Mouse (Mus musculus): ENCODE measurements around the gene Gfap. TPM values are rescaled to one million over a fixed set of nuclear protein-coding genes. Genes with fewer than 3 reads are reported as not detected.

Gfap gene
- polyA plus RNA-seq, 1 experiment: not detected

Other genes with a start within 250 kb of the Gfap start
- gene Meioc, start 237.2 kb downstream of the Gfap start, polyA plus RNA-seq (2012; ENCODE audit: insufficient read depth, insufficient read length, missing spikeins): not detected in 2 replicates
- 19.3 and 27.5 TPM in 2 replicates for gene Ccdc43, start 203.1 kb downstream of the Gfap start, polyA plus RNA-seq (2012; ENCODE audit: insufficient read depth, insufficient read length, missing spikeins)
- gene Adam11, start 139.5 kb downstream of the Gfap start, polyA plus RNA-seq (2012; ENCODE audit: insufficient read depth, insufficient read length, missing spikeins): 0.59 and 1.4 TPM in 2 replicates
- 4.6 and 5.0 TPM in 2 replicates for gene Gjc1, start 81.2 kb downstream of the Gfap start, polyA plus RNA-seq (2012; ENCODE audit: insufficient read depth, insufficient read length, missing spikeins)
- gene Higd1b, start 65.1 kb downstream of the Gfap start, polyA plus RNA-seq (2012; ENCODE audit: insufficient read depth, insufficient read length, missing spikeins): 8.1 and 20.1 TPM in 2 replicates
- gene Eftud2, start 19.9 kb downstream of the Gfap start, polyA plus RNA-seq (2012; ENCODE audit: insufficient read depth, insufficient read length, missing spikeins): 30.9 and 32.6 TPM in 2 replicates
- not detected in 2 replicates for gene Ccdc103, start 19.7 kb downstream of the Gfap start, polyA plus RNA-seq (2012; ENCODE audit: insufficient read depth, insufficient read length, missing spikeins)
- not detected in 2 replicates for gene Fam187a, start 15.7 kb downstream of the Gfap start, polyA plus RNA-seq (2012; ENCODE audit: insufficient read depth, insufficient read length, missing spikeins)
- not detected in 2 replicates for gene Kif18b, start 24.2 kb upstream of the Gfap start, polyA plus RNA-seq (2012; ENCODE audit: insufficient read depth, insufficient read length, missing spikeins)
- not detected in 2 replicates for gene C1ql1, start 45.8 kb upstream of the Gfap start, polyA plus RNA-seq (2012; ENCODE audit: insufficient read depth, insufficient read length, missing spikeins)
- 52.6 and 57.2 TPM in 2 replicates for gene Nmt1, start 127.3 kb upstream of the Gfap start, polyA plus RNA-seq (2012; ENCODE audit: insufficient read depth, insufficient read length, missing spikeins)
- 25.6 and 25.9 TPM in 2 replicates for gene Dcakd, start 127.4 kb upstream of the Gfap start, polyA plus RNA-seq (2012; ENCODE audit: insufficient read depth, insufficient read length, missing spikeins)
- gene Plcd3, start 200.7 kb upstream of the Gfap start, polyA plus RNA-seq (2012; ENCODE audit: insufficient read depth, insufficient read length, missing spikeins): 6.1 and 6.2 TPM in 2 replicates
- 95.3 and 183 TPM in 2 replicates for gene Acbd4, start 200.8 kb upstream of the Gfap start, polyA plus RNA-seq (2012; ENCODE audit: insufficient read depth, insufficient read length, missing spikeins)
- gene Hexim1, start 215.3 kb upstream of the Gfap start, polyA plus RNA-seq (2012; ENCODE audit: insufficient read depth, insufficient read length, missing spikeins): 36.0 and 40.8 TPM in 2 replicates
- gene Hexim2, start 231.5 kb upstream of the Gfap start, polyA plus RNA-seq (2012; ENCODE audit: insufficient read depth, insufficient read length, missing spikeins): 3.2 and 4.2 TPM in 2 replicates

Measured in brown adipose tissue, adult 24 weeks (tissue).